Mouse (Mus musculus) heart, postnatal 0 days (tissue): Measurements from ENCODE around the gene Pptc7. TPM values are rescaled to one million over a fixed set of nuclear protein-coding genes. Genes with fewer than 3 reads are reported as not detected.

ENCODE experiments used
- ATAC-seq: fragments of 200-750 bp; cut with Nextera tagmentation; 2 replicates; pipeline ENCODE4 v1.8.0; 2017; ENCODE audit warnings: low read depth, moderate number of reproducible peaks, moderate library complexity; ENCODE audit not compliant: insufficient read depth
- DNase-seq: peaks from one replicate; pipeline ENCODE4 v3.0.0-alpha.2; 2016; ENCODE audit warnings: low spot score
- H3K27ac ChIP-seq: fragments of 300-500 bp; sonication (generic); 2 replicates; pipeline ENCODE4 v1.5.1; 2014; ENCODE audit warnings: low read depth, mild to moderate bottlenecking
- H3K27me3 ChIP-seq: fragments of 300-500 bp; sonication (generic); 2 replicates; pipeline ENCODE4 v1.6.1; 2014; ENCODE audit warnings: low read length, mixed read lengths; ENCODE audit not compliant: control insufficient read depth, insufficient read depth
- H3K36me3 ChIP-seq: fragments of 300-500 bp; sonication (generic); replicated peaks from 2 replicates; pipeline ENCODE4 v1.6.1; 2014; ENCODE audit warnings: low read length, mixed read lengths; ENCODE audit not compliant: control insufficient read depth, insufficient read depth
- H3K4me1 ChIP-seq: fragments of 300-500 bp; sonication (generic); 2 replicates; pipeline ENCODE4 v1.6.1; 2014; ENCODE audit warnings: antibody characterized with exemption; ENCODE audit not compliant: control insufficient read depth, insufficient read depth
- H3K4me2 ChIP-seq: fragments of 300-500 bp; sonication (generic); 2 replicates; pipeline ENCODE4 v1.6.1; 2014; ENCODE audit warnings: low read depth, mild to moderate bottlenecking, low read length, moderate library complexity
- H3K4me3 ChIP-seq: fragments of 300-500 bp; sonication (generic); 2 replicates; pipeline ENCODE4 v1.5.1; 2014; ENCODE audit warnings: low read depth, low read length
- H3K9ac ChIP-seq: fragments of 300-500 bp; sonication (generic); replicated peaks from 2 replicates; pipeline ENCODE4 v1.6.1; 2014; ENCODE audit warnings: low read depth, low read length, mixed read lengths
- H3K9me3 ChIP-seq: fragments of 300-500 bp; sonication (generic); replicated peaks from 2 replicates; pipeline ENCODE4 v1.6.1; 2016; ENCODE audit warnings: low read length; ENCODE audit not compliant: control insufficient read depth
- CTCF ChIP-seq: IDR thresholded peaks from 2 replicates; pipeline ENCODE4 v1.5.1; 2016; ENCODE audit warnings: antibody characterized with exemption, control low read depth, low read depth
- EP300 ChIP-seq: IDR thresholded peaks from 2 replicates; pipeline ENCODE4 v1.6.1; 2016; ENCODE audit warnings: antibody characterized with exemption, low read depth
- WGBS: fragments of 180-500 bp; shearing (Covaris S2); extraction: QIAGEN DNeasy Blood & Tissue Kit; methylation state at CpG from one replicate; pipeline ENCODE4 v1.1.7; 2014; 5-methylcytosine and 5-hydroxymethylcytosine counted together
- polyA plus RNA-seq: library from polyadenylated mRNA; unstranded; fragments of >200 nt; fragmentation: Nextera tagmentation; extraction: Ambion mirVana; gene quantifications from 2 replicates; pipeline ENCODE4 v1.2.1, GENCODE M21; 2015
- total RNA-seq: library from RNA; depleted of rRNA; stranded (reverse); fragments of >200 nt; gene quantifications from 2 replicates; pipeline ENCODE4 v1.2.3, GENCODE M21; 2014; ENCODE audit warnings: low replicate concordance; rRNA removed

The Pptc7 gene
- total RNA-seq = 33.9 and 40.3 TPM in 2 replicates
- polyA plus RNA-seq = 16.8 and 20.5 TPM in 2 replicates

GRCm38 (mm10) chr5:122284183-122285028 lies at the start of gene Pptc7:
Gene Pptc7, plus strand, starts transcription at chr5:122284365.
- ATAC-seq (peak; percentile 90), DNase-seq (peak; percentile 93)
- Histone ChIP-seq H3K27ac (peak within 1 kb of the TSS; percentile 97), H3K4me3 (peak within 1 kb of the TSS; percentile 96), H3K4me2 (peak within 1 kb of the TSS; percentile 92), H3K4me1 (peaks cover 38% of the 10 kb centered on the region), H3K9me3 (no peaks in the 10 kb centered on the region), H3K9ac (peak within 1 kb of the TSS; percentile 96), H3K27me3 (no peaks in the 10 kb centered on the region), H3K36me3 (no peaks in the 10 kb centered on the region; the same call in 1 of the 2 replicates)
- under 1% methylated on average over 51 of the region's 114 CpGs for WGBS
- TF ChIP-seq CTCF = no peak
- no peak for TF ChIP-seq EP300

- no peak for ATAC-seq
Measured at GRCm38 (mm10) chr5:122235196-122235836, 48.8 kb upstream of the Pptc7 start.

DNA sequence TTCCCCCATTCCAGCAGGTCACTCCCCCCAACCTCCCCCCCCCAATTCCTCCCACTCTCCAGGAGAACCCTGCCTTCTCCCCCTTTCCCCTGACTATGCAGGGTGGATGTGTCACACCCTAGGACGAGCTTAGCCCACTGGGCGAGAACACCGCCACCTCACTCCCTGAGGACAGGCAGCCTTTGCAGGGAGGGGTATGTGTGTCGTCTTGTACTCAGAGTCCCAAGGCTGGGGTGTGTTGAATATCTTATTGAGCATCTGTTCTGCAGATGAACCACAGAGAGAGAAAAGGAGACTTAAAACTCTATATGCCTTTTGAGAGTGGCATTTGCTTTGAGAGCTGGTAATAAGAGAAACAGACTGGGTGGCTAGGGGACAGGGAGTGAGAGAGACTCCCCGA lies 47.0 kb upstream of the Pptc7 start:
- no peaks in the 10 kb centered on the region; the same call in 1 of the 2 replicates for H3K4me1 ChIP-seq
- no peaks in the 10 kb centered on the region for H3K9me3 ChIP-seq
- no peak for DNase-seq
- no peak for ATAC-seq
- peaks cover 4% of the 10 kb centered on the region; the same call in 1 of the 2 replicates for H3K36me3 ChIP-seq
- TF ChIP-seq CTCF (no peak), EP300 (no peak)
- H3K4me3 ChIP-seq = no peak overlapping the region
- 73% methylated on average over 5 of the region's 5 CpGs for WGBS
- H3K27ac ChIP-seq = no peak overlapping the region
- H3K27me3 ChIP-seq = 0 out of 2 replicates have a peak, but pooled peaks cover 3% of the 10 kb centered on the region
- H3K9ac ChIP-seq = no peak overlapping the region
- no peak overlapping the region for H3K4me2 ChIP-seq

More at GRCm38 (mm10) chr5:122235196-122235836, 48.8 kb upstream of the Pptc7 start:
- 56% methylated on average over 9 of the region's 9 CpGs for WGBS
- Histone ChIP-seq H3K9ac (no peak overlapping the region), H3K4me3 (no peak overlapping the region), H3K9me3 (no peaks in the 10 kb centered on the region), H3K27me3 (0 out of 2 replicates have a peak, but pooled peaks cover 3% of the 10 kb centered on the region), H3K27ac (peak overlapping the region; percentile 66; the same call in 1 of the 2 replicates), H3K4me1 (no peaks in the 10 kb centered on the region; the same call in 1 of the 2 replicates), H3K36me3 (no peaks in the 10 kb centered on the region), H3K4me2 (no peak overlapping the region; the same call in 1 of the 2 replicates)
- DNase-seq = no peak
- TF ChIP-seq EP300 = no peak

DNA sequence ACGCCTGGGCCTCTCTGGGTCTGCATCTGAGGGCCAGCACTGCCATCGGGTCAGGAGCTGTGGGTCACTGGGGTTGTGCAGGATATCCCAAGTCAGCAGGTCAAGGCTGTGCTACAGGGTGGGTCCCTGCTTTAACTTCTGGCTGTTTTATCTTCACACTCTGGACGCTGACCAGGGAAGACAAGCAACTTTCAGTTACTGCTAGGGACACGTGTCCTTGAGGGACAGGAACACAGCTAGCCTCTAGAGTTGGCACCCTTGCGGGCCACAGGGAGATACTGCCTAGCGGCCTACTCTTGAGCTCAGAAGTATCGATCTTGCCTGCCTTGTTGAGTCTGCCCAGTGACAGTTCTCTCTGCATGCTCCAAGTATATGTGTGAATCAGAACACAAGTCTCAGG lies 44.5 kb upstream of the Pptc7 start:
- DNase-seq (no peak), ATAC-seq (no peak)
- Histone ChIP-seq H3K4me2 (no peak overlapping the region), H3K36me3 (peaks cover 8% of the 10 kb centered on the region; the same call in 1 of the 2 replicates), H3K9ac (no peak overlapping the region), H3K4me1 (no peaks in the 10 kb centered on the region), H3K27me3 (0 out of 2 replicates have a peak, but pooled peaks cover 3% of the 10 kb centered on the region), H3K27ac (no peak overlapping the region), H3K4me3 (no peak overlapping the region), H3K9me3 (no peaks in the 10 kb centered on the region)
- WGBS = 38% methylated on average over 7 of the region's 7 CpGs
- TF ChIP-seq CTCF (no peak), EP300 (no peak)

DNA sequence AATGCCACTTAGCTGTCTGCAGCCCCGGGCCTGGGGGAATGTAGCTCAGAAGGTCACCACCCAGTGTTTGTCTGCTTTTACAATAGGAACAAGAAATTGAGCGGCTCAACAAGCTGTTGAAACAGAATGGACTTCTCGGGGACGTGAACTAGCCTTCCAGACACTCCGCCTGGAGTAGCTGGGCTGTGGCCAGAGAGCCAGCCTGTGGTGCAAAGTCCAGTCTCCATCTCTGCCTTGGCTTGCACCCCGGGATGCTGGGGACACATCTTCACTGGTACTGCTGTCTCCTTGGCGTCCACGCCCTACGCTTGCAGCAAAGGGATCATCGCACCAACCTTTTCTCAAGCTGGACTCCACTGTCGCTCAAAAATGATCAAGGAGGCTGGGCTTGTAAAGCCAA lies 43.6 kb upstream of the Pptc7 start:
- Histone ChIP-seq H3K27ac (no peak overlapping the region), H3K9ac (no peak overlapping the region), H3K36me3 (peaks cover 8% of the 10 kb centered on the region; the same call in 1 of the 2 replicates), H3K9me3 (no peaks in the 10 kb centered on the region), H3K4me2 (no peak overlapping the region), H3K4me3 (no peak overlapping the region), H3K4me1 (no peaks in the 10 kb centered on the region), H3K27me3 (0 out of 2 replicates have a peak, but pooled peaks cover 3% of the 10 kb centered on the region)
- no peak for DNase-seq
- WGBS = 90% methylated on average over 11 of the region's 11 CpGs
- ATAC-seq = no peak
- TF ChIP-seq EP300 (no peak), CTCF (no peak)
